Mouse (Mus musculus) kidney, embryonic 15.5 days (tissue): ENCODE data around the gene Calu. TPM values are rescaled to one million over a fixed set of nuclear protein-coding genes. Genes with fewer than 3 reads are reported as not detected.

Experiments
- microRNA-seq: library from miRNA; unstranded; fragments of <30 nt; microRNA quantifications from one replicate; pipeline ENCODE4, GENCODE M21; 2016
- polyA plus RNA-seq: library from polyadenylated mRNA; unstranded; fragments of >200 nt; fragmentation: Nextera tagmentation; extraction: Ambion mirVana; gene quantifications from 2 replicates; pipeline ENCODE4 v1.2.1, GENCODE M21; 2015

Gene Calu
- polyA plus RNA-seq, 1 experiment from 2014 or later: 391 TPM

Small RNA genes lying within 50 kb of the gene (microRNA-seq; reads per million reads assigned to microRNA genes)
- gene Gm26220 (not detected), gene Gm44354 (not detected)

Other genes starting within 250 kb of the Calu start
- 46.1 and 48.8 TPM in 2 replicates for gene Rbm28, start 183.1 kb upstream of the Calu start, polyA plus RNA-seq
- gene Prrt4, start 168.5 kb upstream of the Calu start, polyA plus RNA-seq: 1.0 and 1.6 TPM in 2 replicates
- 39.7 and 44.9 TPM in 2 replicates for gene Impdh1, start 131.7 kb upstream of the Calu start, polyA plus RNA-seq
- gene Hilpda, start 75.6 kb upstream of the Calu start, polyA plus RNA-seq: 30.2 and 33.2 TPM in 2 replicates
- gene Fam71f2, start 68.5 kb upstream of the Calu start, polyA plus RNA-seq: 0.28 and 0.32 TPM in 2 replicates
- gene Fam71f1, start 28.9 kb upstream of the Calu start, polyA plus RNA-seq: 0.12 and 0.22 TPM in 2 replicates
- 0.26 and 0.29 TPM in 2 replicates for gene Opn1sw, start 40.4 kb downstream of the Calu start, polyA plus RNA-seq
- 22.5 and 22.6 TPM in 2 replicates for gene Ccdc136, start 48.2 kb downstream of the Calu start, polyA plus RNA-seq
- gene Flnc, start 85.2 kb downstream of the Calu start, polyA plus RNA-seq: 7.7 and 9.3 TPM in 2 replicates
- gene Atp6v1f, start 119.6 kb downstream of the Calu start, polyA plus RNA-seq: 268 and 287 TPM in 2 replicates
- not detected in 2 replicates for gene Atp6v1fnb, start 123.4 kb downstream of the Calu start, polyA plus RNA-seq
- gene Kcp, start 159.9 kb downstream of the Calu start, polyA plus RNA-seq: 24.0 and 27.9 TPM in 2 replicates
- gene Irf5, start 178.6 kb downstream of the Calu start, polyA plus RNA-seq: 6.1 and 7.4 TPM in 2 replicates